Mouse (Mus musculus) naive thymus-derived CD4-positive, alpha-beta T cell, adult 2 months (primary cell): ENCODE results near the gene Bicd2.

Source experiments
- DNase-seq: peaks from one replicate; pipeline ENCODE4 v3.0.0-alpha.2; 2011; ENCODE audit warnings: low read depth

The Bicd2 gene

DNA sequence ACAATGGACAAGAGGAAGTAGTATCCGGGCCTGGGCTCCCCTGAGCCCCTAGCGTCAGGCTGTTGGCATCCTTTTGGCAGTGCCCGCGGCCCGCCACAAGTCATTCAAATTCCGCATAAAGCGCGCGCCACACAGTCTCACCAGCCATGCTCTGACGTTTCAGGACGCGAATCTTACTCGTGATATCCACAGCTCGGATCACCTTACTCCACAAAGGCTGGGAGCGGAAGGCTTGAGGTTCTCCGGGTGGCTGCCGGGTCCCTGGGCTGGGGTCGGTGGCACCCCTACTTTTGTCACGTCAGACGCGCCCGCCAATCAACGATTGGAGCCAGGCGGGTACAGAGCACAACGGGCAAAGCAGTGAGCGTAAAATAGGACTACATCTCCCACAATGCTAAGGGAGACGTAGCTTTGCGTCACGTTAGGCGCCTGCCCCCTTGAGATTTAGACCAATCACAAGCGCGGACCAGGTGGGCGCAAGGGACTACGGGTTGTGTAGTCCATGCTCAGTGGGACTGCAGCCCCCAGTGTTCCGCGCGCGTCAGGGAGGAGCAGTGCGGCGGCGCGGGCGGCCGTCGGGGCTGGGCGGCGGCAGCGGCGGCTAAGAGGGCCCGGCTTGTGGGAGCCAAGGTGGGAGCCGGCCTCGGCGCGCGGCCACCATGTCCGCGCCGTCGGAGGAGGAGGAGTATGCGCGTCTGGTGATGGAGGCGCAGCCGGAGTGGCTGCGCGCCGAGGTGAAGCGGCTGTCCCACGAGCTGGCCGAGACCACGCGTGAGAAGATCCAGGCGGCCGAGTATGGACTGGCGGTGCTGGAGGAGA, at the start of gene Bicd2:
Bicd2 (plus strand) TSS at position 574 of the 819 bp plus-strand sequence.
- peak; percentile 98 for DNase-seq

- DNase-seq, result no peak
Observed at GRCm38 (mm10) chr13:49291949-49292348, 49.4 kb upstream of the Bicd2 start.

- DNase-seq, result no peak
Observed at GRCm38 (mm10) chr13:49294108-49294507, 47.3 kb upstream of the Bicd2 start.

GRCm38 (mm10) chr13:49296270-49296669, 45.1 kb upstream of the Bicd2 start:
- DNase-seq, result no peak

DNA sequence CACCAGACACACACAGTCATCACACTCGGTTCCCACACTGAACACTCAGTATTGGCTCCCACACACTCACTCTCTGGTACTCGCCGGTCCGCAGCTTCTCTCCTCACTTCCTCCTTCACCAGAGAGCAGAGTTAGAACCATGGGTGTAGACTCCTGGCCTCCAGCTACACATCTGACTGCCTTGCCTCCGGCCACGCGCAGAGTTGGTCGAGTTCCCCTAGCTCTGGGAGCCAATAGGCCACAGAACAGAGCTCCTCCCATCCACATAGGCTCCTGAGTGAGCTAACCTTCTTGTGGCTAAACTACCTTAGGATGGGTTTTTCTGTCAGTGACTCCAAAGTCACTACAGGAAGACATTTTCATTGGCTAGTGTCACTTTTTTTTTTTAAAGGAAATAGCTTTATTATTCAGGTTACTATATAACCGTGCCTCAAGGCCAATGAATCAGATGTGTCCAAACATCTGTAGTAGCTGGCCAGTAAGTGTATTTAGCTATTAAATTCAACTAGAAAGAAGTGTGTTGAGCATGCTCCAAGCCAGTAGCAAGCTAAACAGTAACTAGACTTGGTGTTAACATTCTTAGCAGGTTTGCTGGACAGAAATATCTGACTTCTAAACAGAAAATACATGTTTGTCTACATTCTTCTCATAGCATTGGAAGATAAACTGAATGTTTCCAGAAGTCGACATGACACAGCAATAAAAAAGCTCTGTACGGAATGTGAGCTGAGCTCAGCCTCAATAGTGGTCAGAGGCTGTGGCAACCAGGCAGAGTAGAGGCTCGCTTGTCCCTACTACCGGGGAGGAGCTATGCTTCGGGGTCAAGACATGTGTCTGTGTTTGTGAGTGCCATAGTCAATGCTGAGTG, 42.6 kb upstream of the Bicd2 start:
- DNase-seq, result peak; percentile 39

DNA sequence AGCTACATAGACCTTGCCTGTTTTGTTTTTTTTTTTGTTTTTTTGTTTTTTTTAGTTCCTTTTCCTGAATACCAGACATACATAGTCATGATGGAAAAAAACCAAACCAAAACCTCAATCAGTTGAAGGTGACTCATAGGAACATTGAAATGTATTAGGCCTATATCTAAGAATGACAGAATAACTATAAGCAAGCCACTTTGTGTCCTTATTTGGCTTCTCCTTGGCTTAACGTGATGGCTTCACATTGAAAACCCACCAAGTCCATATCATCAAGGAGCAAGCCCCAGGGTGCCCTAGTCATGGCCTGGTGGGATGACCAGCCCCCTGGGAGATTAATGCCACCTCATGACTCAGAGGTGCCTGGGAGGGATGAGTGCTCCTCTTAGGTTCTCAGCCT, 40.6 kb upstream of the Bicd2 start:
- no peak for DNase-seq

- DNase-seq, result peak; percentile 38
Observed at GRCm38 (mm10) chr13:49306771-49307310, 34.5 kb upstream of the Bicd2 start.

- peak; percentile 84 for DNase-seq
Observed at GRCm38 (mm10) chr13:49307311-49307969, 33.9 kb upstream of the Bicd2 start.

DNA sequence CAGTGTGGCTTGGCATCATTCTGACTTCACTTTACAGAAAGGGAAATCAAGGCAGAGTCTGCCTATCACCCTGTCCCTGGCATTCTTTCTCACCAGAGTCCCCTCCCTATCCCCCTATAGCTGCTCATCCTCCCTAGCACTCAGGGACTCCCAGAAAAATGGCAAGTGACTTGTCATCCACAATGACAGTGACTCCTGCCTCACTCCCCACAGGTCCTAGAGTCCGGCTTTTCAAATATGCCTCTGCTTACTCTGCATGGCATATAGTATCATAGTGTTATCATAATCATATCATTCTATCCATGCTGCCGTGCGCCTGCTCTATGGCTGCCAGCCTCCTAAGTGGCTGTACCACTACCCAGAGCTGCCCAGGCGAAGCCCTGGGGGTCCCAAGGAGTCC, 33.2 kb upstream of the Bicd2 start:
- peak; percentile 43 for DNase-seq

- DNase-seq, result peak; percentile 82
Observed at GRCm38 (mm10) chr13:49308861-49309403, 32.5 kb upstream of the Bicd2 start.

DNA sequence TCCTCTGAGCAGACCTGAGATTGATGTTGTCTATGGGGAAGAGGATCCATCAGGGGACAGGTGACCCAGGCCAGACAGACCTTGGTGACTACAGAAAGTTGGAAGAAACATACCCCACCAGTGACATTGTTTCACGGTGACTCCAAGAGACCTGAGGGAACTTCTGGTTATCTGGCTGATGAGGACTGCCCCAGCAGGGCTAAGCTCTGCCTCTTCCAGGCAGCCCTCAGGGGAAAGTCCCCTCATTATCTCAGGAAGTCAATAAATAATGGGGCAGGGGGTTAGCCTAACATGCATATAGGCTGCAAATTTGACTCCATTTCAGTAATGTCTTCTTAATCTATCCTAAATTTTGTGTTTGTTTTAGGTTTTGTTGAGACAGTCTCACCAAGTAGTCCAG, 31.9 kb upstream of the Bicd2 start:
- DNase-seq, result no peak

GRCm38 (mm10) chr13:49311642-49312041, 29.7 kb upstream of the Bicd2 start:
- DNase-seq, result no peak

GRCm38 (mm10) chr13:49316386-49317162, 24.8 kb upstream of the Bicd2 start:
- no peak for DNase-seq

DNA sequence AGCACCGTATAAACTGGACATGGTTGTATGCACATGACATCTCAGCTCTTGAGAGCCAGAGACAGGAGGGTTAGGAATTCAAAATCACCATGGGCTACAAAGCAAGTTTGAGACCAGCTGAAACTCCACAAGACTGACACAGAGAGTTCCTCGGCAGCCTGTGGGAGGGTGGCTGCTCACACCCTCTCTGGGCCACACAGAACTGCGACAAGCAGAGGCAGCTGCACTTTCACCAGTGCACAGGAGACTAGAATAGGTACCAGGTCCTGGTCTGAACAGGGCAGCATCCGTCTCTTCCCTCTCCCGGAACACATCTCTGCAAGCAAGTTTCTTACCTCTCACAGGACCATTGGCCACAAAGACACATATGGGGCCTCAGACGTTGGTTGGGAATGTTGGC, 23.9 kb upstream of the Bicd2 start:
- DNase-seq, result no peak

DNA sequence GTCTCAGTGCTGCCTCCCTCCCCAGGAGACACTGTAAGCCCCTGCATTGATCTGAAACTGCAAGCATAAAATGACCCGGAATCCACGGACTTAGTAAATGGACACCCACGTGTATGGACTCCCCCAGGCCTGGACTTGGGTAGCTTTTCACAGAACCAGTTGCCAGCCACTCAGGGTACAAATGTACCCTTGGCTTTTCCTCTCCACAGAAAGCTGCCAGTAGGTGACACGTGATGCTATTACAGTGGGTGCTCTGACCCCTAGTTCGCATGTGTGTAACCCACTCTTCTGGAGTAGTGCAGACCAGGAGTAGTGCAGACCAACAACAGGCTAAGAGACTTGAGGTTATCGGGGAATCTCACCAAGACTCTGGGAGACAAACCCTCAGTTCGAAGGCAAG, 23.5 kb upstream of the Bicd2 start:
- no peak for DNase-seq

DNA sequence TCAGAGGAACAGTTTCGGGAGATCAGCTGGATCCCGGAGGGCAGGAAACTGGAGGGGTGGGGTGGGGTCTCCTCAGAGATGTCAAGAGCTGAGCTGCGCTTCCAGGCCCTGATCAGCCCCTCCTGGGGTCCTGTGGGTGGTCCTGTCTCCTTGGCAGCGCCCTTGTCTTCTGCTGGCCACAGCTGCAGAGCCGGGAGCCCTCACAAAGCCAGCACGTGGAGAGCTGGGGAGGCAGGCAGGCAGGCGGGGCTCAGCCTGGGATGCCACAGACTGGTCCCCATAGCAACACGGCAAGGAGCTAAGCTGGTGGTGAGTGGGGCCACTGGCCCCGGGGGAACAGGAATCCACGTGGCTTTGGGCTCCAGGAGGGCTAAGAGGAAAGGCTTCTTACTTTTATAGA, 21.3 kb upstream of the Bicd2 start, which contains the start of gene Fgd3:
Fgd3 (minus strand) TSS at position 272 of the 400 bp plus-strand sequence.
- no peak for DNase-seq

GRCm38 (mm10) chr13:49320514-49320913, 20.9 kb upstream of the Bicd2 start:
- DNase-seq, result no peak

DNA sequence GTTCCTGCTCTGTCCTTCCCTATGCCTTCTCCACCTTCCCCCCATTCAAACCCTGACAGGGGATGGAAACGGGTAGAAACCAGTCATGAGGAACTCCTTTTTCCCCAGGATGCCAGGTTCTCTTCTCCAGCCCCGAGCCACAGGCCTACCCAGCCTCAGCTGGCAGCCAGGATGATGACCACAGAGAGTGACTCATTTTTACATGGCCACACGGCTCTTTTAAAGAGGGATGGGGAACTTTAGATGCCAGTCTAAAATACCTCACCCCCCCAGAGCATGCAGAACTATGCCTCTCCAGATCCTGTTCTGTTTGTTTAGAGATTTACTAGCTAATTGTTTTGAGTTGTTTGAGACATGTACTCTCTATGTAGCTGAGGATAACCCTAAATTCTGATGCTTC, 19.9 kb upstream of the Bicd2 start:
- no peak for DNase-seq

GRCm38 (mm10) chr13:49322169-49322568, 19.2 kb upstream of the Bicd2 start:
- DNase-seq, result no peak

- DNase-seq, result no peak
Observed at GRCm38 (mm10) chr13:49322739-49323138, 18.6 kb upstream of the Bicd2 start.

GRCm38 (mm10) chr13:49324871-49325270, 16.5 kb upstream of the Bicd2 start:
- DNase-seq, result no peak
